Mouse (Mus musculus) adrenal gland, postnatal 25 days (tissue): Measurements from ENCODE around the gene Cacnb3. TPM values are rescaled to one million over a fixed set of nuclear protein-coding genes. Genes with fewer than 3 reads are reported as not detected.

Experiments
- DNase-seq: peaks from one replicate; pipeline ENCODE4 v3.0.0; 2021; ENCODE audit warnings: mixed read lengths
- total RNA-seq: library from RNA; stranded (reverse); gene quantifications from 2 replicates; pipeline ENCODE4 v1.2.3, GENCODE M21; 2021

Gene Cacnb3
- total RNA-seq, 1 experiment from 2014 or later: 12.6 TPM

DNA sequence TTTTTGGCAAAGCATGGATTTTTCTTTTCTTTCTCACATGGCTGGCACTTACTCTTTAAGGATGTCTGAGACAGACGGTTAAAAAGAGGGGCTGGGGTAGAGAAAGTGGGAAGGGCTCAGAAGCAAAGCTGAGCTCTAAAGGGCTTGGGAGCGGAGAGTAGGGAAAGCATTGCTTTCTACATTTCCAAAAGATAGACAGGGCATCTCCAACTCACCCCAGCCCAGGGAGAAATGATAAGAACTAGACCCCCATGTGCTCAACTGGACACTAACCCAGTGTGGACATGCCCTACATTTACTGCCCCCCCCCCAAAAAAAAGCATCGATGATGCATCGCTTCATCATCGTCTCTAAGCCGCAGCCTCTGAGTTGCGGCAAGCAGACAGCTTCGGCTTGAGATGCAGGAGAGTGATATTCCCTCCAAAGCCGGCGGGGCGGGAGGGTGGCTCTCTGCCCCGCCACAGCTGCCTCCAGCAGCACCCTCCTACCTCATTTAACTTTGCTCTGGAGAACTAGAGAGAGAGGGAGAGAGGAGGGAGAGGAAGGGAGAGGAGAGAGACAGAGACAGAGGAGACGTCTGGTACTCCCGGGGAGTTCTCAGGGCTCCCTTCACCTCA, 45.1 kb downstream of the Cacnb3 start:
- no peak for DNase-seq

GRCm38 (mm10) chr15:98676471-98676870, 45.8 kb downstream of the Cacnb3 start:
- no peak for DNase-seq

DNA sequence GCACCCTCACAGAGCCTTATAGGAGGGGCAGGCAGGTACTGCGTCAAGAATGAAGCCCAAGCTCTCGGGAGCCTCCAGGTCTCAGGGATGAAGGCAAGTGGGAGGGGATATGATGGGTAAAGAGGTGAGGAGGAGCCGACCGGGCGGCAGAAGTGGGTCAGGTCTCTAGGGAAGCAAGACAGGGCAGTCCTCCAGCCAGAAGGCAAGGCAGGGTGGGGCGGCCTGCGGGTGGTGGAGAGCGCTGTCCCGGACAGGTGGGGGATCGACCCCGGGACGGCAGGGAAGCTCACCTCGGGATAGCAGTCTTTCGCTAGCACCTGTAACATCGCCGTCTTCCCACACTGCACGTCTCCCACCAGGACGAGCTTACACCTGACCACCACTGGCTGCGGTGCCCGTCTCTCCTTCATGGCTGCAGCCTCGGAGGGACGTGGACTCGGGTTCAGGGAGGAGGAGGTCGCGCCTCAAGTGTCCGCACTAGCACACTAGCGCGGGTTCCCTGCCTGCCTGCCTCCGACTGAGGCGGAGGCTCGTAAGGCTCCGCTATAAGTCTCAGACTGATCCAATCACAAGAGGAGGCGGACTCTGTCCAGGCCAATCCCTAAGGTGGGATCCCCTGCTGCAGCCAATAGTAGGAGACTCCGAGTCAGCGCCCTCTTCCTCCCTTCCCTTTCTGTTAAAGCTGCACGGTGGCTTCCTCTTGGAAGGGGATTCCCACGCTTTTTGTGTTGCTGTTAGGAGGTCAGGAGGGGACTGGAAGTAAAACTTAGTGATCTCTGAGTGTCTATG, 46.5 kb downstream of the Cacnb3 start, which contains the start of gene Rnd1:
Gene Rnd1, minus strand, starts transcription at position 522 of the 789 bp plus-strand sequence.
- peak; percentile 81 for DNase-seq

- DNase-seq: no peak
Measured at GRCm38 (mm10) chr15:98677977-98678376, 47.3 kb downstream of the Cacnb3 start.

DNA sequence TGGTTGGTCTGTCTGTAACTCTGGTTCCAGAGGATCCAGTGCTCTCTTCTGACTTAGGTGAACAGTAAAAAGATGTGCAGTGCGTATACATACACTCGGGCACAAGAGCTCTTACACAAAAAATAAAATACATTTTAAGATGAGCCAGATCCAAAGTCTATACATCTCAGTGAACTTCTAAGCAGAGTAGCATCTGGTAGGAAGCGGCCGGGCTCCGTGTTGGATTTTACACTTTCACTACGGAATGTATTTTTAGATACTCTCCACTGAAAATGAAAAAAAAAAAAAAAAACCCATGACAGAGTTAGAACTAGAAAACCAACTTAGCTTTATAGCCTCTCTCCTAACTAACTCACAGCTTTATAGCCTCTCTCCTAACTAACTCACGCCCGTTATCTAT, 50.0 kb downstream of the Cacnb3 start:
- no peak for DNase-seq

GRCm38 (mm10) chr15:98681633-98682032, 51.0 kb downstream of the Cacnb3 start:
- no peak for DNase-seq

GRCm38 (mm10) chr15:98683177-98683576, 52.5 kb downstream of the Cacnb3 start:
- DNase-seq: no peak

DNA sequence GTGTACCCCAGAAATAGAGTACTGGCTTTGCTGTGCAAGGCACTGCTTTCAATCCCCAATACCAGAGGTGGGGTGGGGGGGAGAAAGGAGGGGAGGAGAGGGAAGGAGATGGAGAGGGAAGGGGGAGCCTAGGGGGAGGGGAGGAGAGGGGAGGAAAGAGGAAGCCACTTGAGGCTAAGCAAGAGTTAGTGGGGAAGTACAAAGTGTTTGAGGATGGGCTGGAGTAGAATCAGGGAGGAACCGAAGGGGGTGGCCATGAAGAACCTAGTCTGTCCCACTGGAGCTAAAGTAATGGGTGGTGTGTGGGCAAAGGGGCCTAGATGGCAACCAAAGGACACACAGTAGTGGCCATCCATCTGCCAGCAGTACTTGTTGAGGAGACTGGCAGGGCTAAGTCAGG, 53.1 kb downstream of the Cacnb3 start:
- no peak for DNase-seq

GRCm38 (mm10) chr15:98685926-98686325, 55.3 kb downstream of the Cacnb3 start:
- DNase-seq: no peak

DNA sequence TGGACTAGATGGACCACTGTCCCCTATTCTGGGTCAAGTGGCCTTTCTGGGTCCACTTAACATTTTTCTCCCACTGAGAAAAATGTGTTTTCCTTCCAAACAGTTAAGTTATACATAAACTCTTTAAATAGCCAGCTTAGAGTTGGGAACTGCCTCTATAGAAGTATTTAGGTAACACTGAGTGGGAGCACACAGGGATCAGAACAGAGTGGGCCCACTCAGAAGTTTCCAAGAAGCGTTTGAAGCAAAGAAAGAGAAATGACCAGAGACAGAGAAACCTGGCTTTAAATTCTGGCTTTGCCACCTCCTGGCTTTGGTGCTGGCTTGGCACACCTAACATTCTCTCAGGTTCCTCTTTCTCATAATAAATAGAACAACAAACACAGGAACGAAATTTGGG, 59.0 kb downstream of the Cacnb3 start:
- DNase-seq: no peak

DNA sequence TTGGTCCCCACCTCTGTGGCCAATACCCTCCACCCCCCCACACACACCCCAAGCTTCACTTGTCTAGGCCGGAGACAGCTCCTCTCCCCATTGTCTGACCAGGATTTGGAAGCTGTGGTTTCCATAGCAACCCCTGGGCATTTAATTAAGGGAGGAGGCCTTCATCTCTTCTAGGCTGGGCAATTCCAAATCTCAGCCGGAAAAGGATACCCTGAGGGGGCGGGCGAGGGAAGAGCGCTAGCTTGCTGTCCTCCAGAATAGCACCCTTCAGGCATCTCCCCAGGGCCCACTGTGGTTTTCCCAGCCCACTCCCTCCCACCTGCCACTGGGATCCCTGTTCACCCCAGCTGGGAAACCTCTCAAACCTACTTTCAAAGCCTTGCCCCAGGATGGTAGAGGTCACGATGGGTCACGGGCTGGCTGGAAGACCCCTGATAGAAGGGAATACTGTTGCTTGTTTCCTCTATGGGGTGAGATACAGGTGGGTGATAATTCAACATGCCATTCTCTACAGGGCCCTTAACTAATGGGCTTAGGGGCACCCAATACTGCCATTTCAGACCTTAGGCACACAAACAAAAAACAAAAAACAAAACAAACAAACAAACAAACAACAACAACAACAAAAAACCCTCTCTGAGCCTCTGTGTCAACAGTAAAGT, 61.0 kb downstream of the Cacnb3 start:
- DNase-seq: no peak

DNA sequence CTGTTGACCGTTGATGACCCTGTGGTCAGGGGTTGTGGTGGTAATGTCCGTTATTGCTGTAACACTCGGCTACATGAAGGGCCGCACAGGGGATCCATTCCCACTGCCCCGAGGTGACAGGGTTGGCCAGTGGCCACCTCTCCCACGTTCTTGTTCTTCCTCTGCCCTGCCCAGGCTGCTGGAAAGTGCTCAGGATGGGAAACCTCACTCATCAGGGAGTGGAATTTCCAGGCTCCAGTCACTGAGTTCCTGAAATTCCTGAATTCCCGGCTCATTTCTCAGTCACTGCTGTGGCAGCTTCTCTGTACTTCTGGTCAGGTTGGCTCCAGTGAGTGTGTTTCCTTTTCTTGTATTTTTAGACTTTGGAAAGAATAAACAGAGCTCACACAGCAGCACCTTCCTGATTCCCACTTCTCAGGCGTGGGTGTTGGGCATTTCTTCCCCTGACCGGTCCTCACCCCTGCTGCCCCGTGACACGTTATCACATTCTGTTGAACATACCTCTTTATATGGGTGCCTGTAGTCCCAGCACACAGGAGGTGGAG, 61.6 kb downstream of the Cacnb3 start:
- no peak for DNase-seq

Other genes starting within 250 kb of the Cacnb3 start
- gene Olfr283, start 249.9 kb upstream of the Cacnb3 start, total RNA-seq: not detected in 2 replicates
- gene Olfr282, start 199.6 kb upstream of the Cacnb3 start, total RNA-seq: not detected in 2 replicates
- gene Olfr281, start 178.3 kb upstream of the Cacnb3 start, total RNA-seq: not detected in 2 replicates
- gene OR5BS1P, start 160.9 kb upstream of the Cacnb3 start, total RNA-seq: not detected in 2 replicates
- gene Lalba, start 148.1 kb upstream of the Cacnb3 start, total RNA-seq: not detected in 2 replicates
- not detected in 2 replicates for gene Olfr279, start 138.4 kb upstream of the Cacnb3 start, total RNA-seq
- gene Kansl2, start 96.6 kb upstream of the Cacnb3 start, total RNA-seq: 91.3 and 107 TPM in 2 replicates
- 52.2 and 55.9 TPM in 2 replicates for gene Ccnt1, start 59.9 kb upstream of the Cacnb3 start, total RNA-seq
- gene 4930415O20Rik, start 59.8 kb upstream of the Cacnb3 start, total RNA-seq: not detected in 2 replicates
- 42.7 and 48.9 TPM in 2 replicates for gene Adcy6, start 20.8 kb upstream of the Cacnb3 start, total RNA-seq
- gene Ddx23, start 32.1 kb downstream of the Cacnb3 start, total RNA-seq: 76.1 and 88.7 TPM in 2 replicates
- 1.5 TPM in 2 replicates for gene Rnd1, start 46.6 kb downstream of the Cacnb3 start, total RNA-seq
- 0.21 TPM in 1 of 2 replicates, not detected in the other for gene Ccdc65, start 77.4 kb downstream of the Cacnb3 start, total RNA-seq
- gene Fkbp11, start 97.4 kb downstream of the Cacnb3 start, total RNA-seq: 7.0 and 7.4 TPM in 2 replicates
- 118 and 138 TPM in 2 replicates for gene Arf3, start 132.4 kb downstream of the Cacnb3 start, total RNA-seq
- 0.43 and 0.55 TPM in 2 replicates for gene Wnt10b, start 147.3 kb downstream of the Cacnb3 start, total RNA-seq
- not detected in 2 replicates for gene Wnt1, start 159.0 kb downstream of the Cacnb3 start, total RNA-seq
- 0.09 and 0.24 TPM in 2 replicates for gene Ddn, start 178.7 kb downstream of the Cacnb3 start, total RNA-seq
- gene Prkag1, start 200.7 kb downstream of the Cacnb3 start, total RNA-seq: 60.4 and 78.6 TPM in 2 replicates
- gene Kmt2d, start 240.4 kb downstream of the Cacnb3 start, total RNA-seq: 63.0 and 83.0 TPM in 2 replicates